Mouse (Mus musculus) CH12.LX (cell line): ENCODE data around the gene Zbtb34.

Experiments used
- BHLHE40 ChIP-seq: IDR thresholded peaks from 2 replicates; pipeline ENCODE4 v1.6.1; 2011; ENCODE audit warnings: mild to moderate bottlenecking, low read depth, low read length, improper control_type of control experiment
- CTCF ChIP-seq, 2 experiments: IDR thresholded peaks in 1 of 2; conservative IDR thresholded peaks in 1 of 2; 2 replicates each; pipeline ENCODE4 v1.5.1; 2011 to 2012; ENCODE audit warnings: low read depth in 2 of 2, low read length in 2 of 2, improper control_type of control experiment in 1 of 2, inconsistent platforms in 1 of 2, mild to moderate bottlenecking in 1 of 2, moderate library complexity in 1 of 2
- E2F4 ChIP-seq: IDR thresholded peaks from 2 replicates; pipeline ENCODE4 v1.6.1; 2011; ENCODE audit warnings: low read depth, low read length, improper control_type of control experiment; ENCODE audit not compliant: insufficient replicate concordance
- ELF1 ChIP-seq: IDR thresholded peaks from 2 replicates; pipeline ENCODE4 v1.6.1; 2014; ENCODE audit warnings: low read depth, mild to moderate bottlenecking, inconsistent platforms, low read length, improper control_type of control experiment
- EP300 ChIP-seq: IDR thresholded peaks from 2 replicates; pipeline ENCODE4 v1.6.1; 2011; ENCODE audit warnings: low read length, improper control_type of control experiment
- KAT2A ChIP-seq: IDR thresholded peaks from 2 replicates; pipeline ENCODE4 v1.6.1; 2012; ENCODE audit warnings: low read length, improper control_type of control experiment, inconsistent platforms; ENCODE audit not compliant: insufficient replicate concordance
- MAX ChIP-seq: IDR thresholded peaks from 2 replicates; pipeline ENCODE4 v1.6.1; 2011; ENCODE audit warnings: low read length, improper control_type of control experiment
- MEF2A ChIP-seq: IDR thresholded peaks from 2 replicates; pipeline ENCODE4 v1.6.1; 2014; ENCODE audit warnings: low read depth, mild to moderate bottlenecking, inconsistent platforms, low read length, improper control_type of control experiment, borderline replicate concordance
- TCF12 ChIP-seq: IDR thresholded peaks from 2 replicates; pipeline ENCODE4 v1.6.1; 2014; ENCODE audit warnings: low read depth, mild to moderate bottlenecking, inconsistent platforms, low read length, improper control_type of control experiment
- ZC3H11A ChIP-seq: IDR thresholded peaks from 2 replicates; pipeline ENCODE4 v1.6.1; 2012; ENCODE audit warnings: low read depth, mild to moderate bottlenecking, inconsistent platforms, low read length, improper control_type of control experiment
- ZMIZ1 ChIP-seq: IDR thresholded peaks from 2 replicates; pipeline ENCODE4 v1.6.1; 2012; ENCODE audit warnings: low read depth, mild to moderate bottlenecking, inconsistent platforms, low read length, improper control_type of control experiment

GRCm38 (mm10) chr2:33444358-33444757, 13.2 kb upstream of the Zbtb34 start:
- no peak for TF ChIP-seq E2F4
- TF ChIP-seq CTCF (conservative IDR thresholded peaks at IDR 0.05 in 1 of 2, IDR thresholded peaks at IDR 0.05 in 1 of 2; ENCODE audit: low read depth in 2 of 2, low read length in 2 of 2), result no peak
- TF ChIP-seq ELF1, result no peak
- no peak for TF ChIP-seq KAT2A
- no peak for TF ChIP-seq ZMIZ1
- TF ChIP-seq MAX, result no peak
- no peak for TF ChIP-seq TCF12
- no peak for TF ChIP-seq BHLHE40
- TF ChIP-seq ZC3H11A, result no peak
- no peak for TF ChIP-seq EP300
- no peak for TF ChIP-seq MEF2A
